Mouse (Mus musculus) myocyte (in vitro differentiated cells): ENCODE results near the gene Parp3. TPM values are rescaled to one million over a fixed set of nuclear protein-coding genes. Genes with fewer than 3 reads are reported as not detected.

Source experiments
- H3K27me3 ChIP-seq: one replicate; pipeline ENCODE4 v1.6.1; 2011; ENCODE audit not compliant: control insufficient read depth, insufficient read depth, insufficient read length
- H3K36me3 ChIP-seq: one replicate; pipeline ENCODE4 v1.6.1; 2011; ENCODE audit not compliant: control insufficient read depth, insufficient read depth
- H3K4me2 ChIP-seq: one replicate; pipeline ENCODE4 v1.6.1; 2011; ENCODE audit warnings: low read depth, control low read depth
- H3K4me3 ChIP-seq: one replicate; pipeline ENCODE4 v1.5.1; 2011; ENCODE audit warnings: mild to moderate bottlenecking, control low read depth, moderate library complexity
- H3K79me2 ChIP-seq: one replicate; pipeline ENCODE4 v1.6.1; 2011; ENCODE audit not compliant: control insufficient read depth, insufficient read depth
- H3ac ChIP-seq: one replicate; pipeline ENCODE4 v1.6.1; 2011; ENCODE audit not compliant: control insufficient read depth, insufficient read length
- CEBPB ChIP-seq: IDR thresholded peaks from 2 replicates; pipeline ENCODE4 v1.6.1; 2011; ENCODE audit warnings: mild to moderate bottlenecking, moderate library complexity; ENCODE audit not compliant: poor library complexity, insufficient read depth, severe bottlenecking
- E2F4 ChIP-seq: IDR thresholded peaks from one replicate; pipeline ENCODE4 v1.6.1; 2011; ENCODE audit warnings: mild to moderate bottlenecking, control low read depth, moderate library complexity; ENCODE audit not compliant: insufficient read depth
- MAX ChIP-seq: IDR thresholded peaks from one replicate; pipeline ENCODE4 v1.6.1; 2011; ENCODE audit warnings: low read depth, mild to moderate bottlenecking, control low read depth
- MYOD1 ChIP-seq, 3 experiments: IDR thresholded peaks; one replicate each; pipeline ENCODE4 v1.6.1; 2011; ENCODE audit warnings: control low read depth in 2 of 3, low read depth in 2 of 3, mild to moderate bottlenecking in 2 of 3, moderate library complexity in 1 of 3; ENCODE audit not compliant: insufficient read length in 2 of 3, control insufficient read depth in 1 of 3
- MYOG ChIP-seq, 3 experiments: IDR thresholded peaks; one replicate each; pipeline ENCODE4 v1.6.1; 2011; ENCODE audit warnings: control low read depth in 2 of 3, low read depth in 2 of 3, mild to moderate bottlenecking in 2 of 3; ENCODE audit not compliant: insufficient read length in 2 of 3, control insufficient read depth in 1 of 3, insufficient read depth in 1 of 3
- POLR2A ChIP-seq: IDR thresholded peaks from one replicate; pipeline ENCODE4 v1.6.1; 2011; ENCODE audit warnings: low read depth, mild to moderate bottlenecking, control low read depth, moderate library complexity; ENCODE audit not compliant: insufficient read length
- POLR2AphosphoS2 ChIP-seq: IDR thresholded peaks from one replicate; pipeline ENCODE4 v1.6.1; 2011; ENCODE audit warnings: low read depth, control low read depth; ENCODE audit not compliant: insufficient read length
- REST ChIP-seq: IDR thresholded peaks from one replicate; pipeline ENCODE4 v1.6.1; 2011; ENCODE audit warnings: mild to moderate bottlenecking, control low read depth, moderate library complexity; ENCODE audit not compliant: insufficient read depth, insufficient read length
- SRF ChIP-seq: IDR thresholded peaks from one replicate; pipeline ENCODE4 v1.6.1; 2011; ENCODE audit warnings: low read depth; ENCODE audit not compliant: control insufficient read depth, insufficient read length
- TCF12 ChIP-seq: IDR thresholded peaks from one replicate; pipeline ENCODE4 v1.6.1; 2011; ENCODE audit warnings: mild to moderate bottlenecking, control low read depth; ENCODE audit not compliant: poor library complexity, insufficient read depth, severe bottlenecking
- TCF3 ChIP-seq: IDR thresholded peaks from one replicate; pipeline ENCODE4 v1.6.1; 2011; ENCODE audit warnings: low read depth, control low read depth; ENCODE audit not compliant: insufficient read length
- USF1 ChIP-seq: IDR thresholded peaks from one replicate; pipeline ENCODE4 v1.6.1; 2011; ENCODE audit warnings: low read depth, mild to moderate bottlenecking, control low read depth, moderate library complexity
- polyA plus RNA-seq: library from polyadenylated mRNA; unstranded; fragments of >200 nt; fragmentation: generic; extraction: Trizol; gene quantifications from one replicate; pipeline ENCODE4 v1.2.1, GENCODE M21; 2012; ENCODE audit warnings: missing spikeins

Gene Parp3
- polyA plus RNA-seq, 1 experiment: 66.1 TPM

GRCm38 (mm10) chr9:106450661-106451060, 26.1 kb downstream of the Parp3 start:
- peaks cover 17% of the 10 kb centered on the region for H3K79me2 ChIP-seq
- peak overlapping the region; percentile 46 for H3K4me2 ChIP-seq
- no peaks in the 10 kb centered on the region for H3K27me3 ChIP-seq
- TF ChIP-seq MAX: no peak
- TF ChIP-seq SRF: peak; percentile 18
- TF ChIP-seq E2F4: no peak
- TF ChIP-seq MYOD1 (IDR thresholded peaks at IDR 0.05; ENCODE audit: control insufficient read depth in 1 of 3, insufficient read length in 2 of 3, low read depth in 2 of 3): no peak
- no peak for TF ChIP-seq USF1
- TF ChIP-seq TCF12: no peak
- no peaks in the 10 kb centered on the region for H3K36me3 ChIP-seq
- no peak overlapping the region for H3ac ChIP-seq
- H3K4me3 ChIP-seq: no peak overlapping the region

DNA sequence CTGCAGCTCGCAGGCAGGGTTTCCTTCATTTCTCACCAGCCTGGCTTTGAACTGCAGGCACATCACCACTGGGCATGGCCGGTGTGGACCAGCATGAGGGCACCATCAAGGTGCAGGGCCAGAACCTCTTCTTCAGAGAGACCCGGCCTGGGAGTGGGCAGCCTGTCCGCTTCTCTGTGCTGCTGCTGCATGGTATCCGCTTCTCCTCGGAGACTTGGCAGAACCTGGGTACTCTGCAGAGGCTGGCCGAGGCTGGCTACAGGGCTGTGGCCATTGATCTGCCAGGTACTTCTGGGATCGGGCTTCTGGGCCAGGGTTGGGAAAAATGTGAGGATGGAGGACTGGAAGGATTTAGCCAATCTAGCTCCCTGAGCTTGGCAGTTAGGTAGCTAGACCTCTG, 26.8 kb downstream of the Parp3 start:
- Histone ChIP-seq H3K4me2 (peak overlapping the region; percentile 46), H3ac (no peak overlapping the region), H3K4me3 (no peak overlapping the region), H3K36me3 (no peaks in the 10 kb centered on the region), H3K79me2 (peaks cover 10% of the 10 kb centered on the region), H3K27me3 (no peaks in the 10 kb centered on the region)
- no peak for TF ChIP-seq POLR2AphosphoS2
- TF ChIP-seq POLR2A: no peak
- no peak for TF ChIP-seq TCF12
- no peak for TF ChIP-seq SRF
- no peak for TF ChIP-seq CEBPB
- TF ChIP-seq TCF3: no peak
- no peak for TF ChIP-seq MYOG (IDR thresholded peaks at IDR 0.05; ENCODE audit: control insufficient read depth in 1 of 3, insufficient read depth in 1 of 3, insufficient read length in 2 of 3, low read depth in 2 of 3)
- no peak for TF ChIP-seq MAX
- no peak for TF ChIP-seq REST
- TF ChIP-seq USF1: no peak
- no peak for TF ChIP-seq MYOD1 (IDR thresholded peaks at IDR 0.05; ENCODE audit: control insufficient read depth in 1 of 3, insufficient read length in 2 of 3, low read depth in 2 of 3)
- no peak for TF ChIP-seq E2F4

DNA sequence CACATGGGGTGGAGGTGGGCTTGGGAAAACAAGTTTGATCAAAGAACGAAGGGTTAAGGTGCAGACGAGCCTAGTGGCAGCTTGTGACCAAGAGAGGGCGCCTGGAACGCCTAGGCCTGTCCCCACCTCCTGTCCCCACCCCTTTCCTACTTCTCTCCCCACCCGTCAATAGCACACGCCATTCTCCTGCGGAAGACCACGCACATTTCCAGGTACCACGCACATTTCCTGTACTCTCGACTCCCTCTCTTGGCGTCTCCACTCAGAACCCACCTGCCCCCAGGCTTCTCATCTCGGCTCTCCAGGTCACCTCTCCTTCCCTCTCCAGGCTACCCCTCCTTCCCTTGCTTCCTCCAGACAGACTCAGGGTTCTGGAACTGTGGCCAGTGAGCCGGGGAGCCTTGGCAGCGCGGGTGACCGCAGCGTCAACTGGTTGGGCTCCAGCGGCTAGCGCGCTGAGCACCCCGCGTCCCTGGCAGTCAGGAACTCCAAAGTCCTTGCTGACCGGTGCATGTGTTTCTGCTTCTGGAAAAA, 28.2 kb downstream of the Parp3 start:
- Histone ChIP-seq H3K4me3 (peak overlapping the region; percentile 40), H3K79me2 (no peaks in the 10 kb centered on the region), H3ac (no peak overlapping the region), H3K27me3 (no peaks in the 10 kb centered on the region), H3K36me3 (no peaks in the 10 kb centered on the region), H3K4me2 (peak overlapping the region; percentile 99)
- TF ChIP-seq CEBPB (no peak), POLR2A (peak; percentile 50), MYOD1 (IDR thresholded peaks at IDR 0.05; ENCODE audit: control insufficient read depth in 1 of 3, insufficient read length in 2 of 3, low read depth in 2 of 3) (peak in 2 of 3 experiments; percentile 20 to 54), POLR2AphosphoS2 (peak; percentile 66), MYOG (IDR thresholded peaks at IDR 0.05; ENCODE audit: control insufficient read depth in 1 of 3, insufficient read depth in 1 of 3, insufficient read length in 2 of 3, low read depth in 2 of 3) (peak in 2 of 3 experiments; percentile 59 to 69), TCF12 (no peak)

GRCm38 (mm10) chr9:106447951-106448350, 28.8 kb downstream of the Parp3 start:
- Histone ChIP-seq H3K4me3 (peak overlapping the region; percentile 40), H3K4me2 (peak overlapping the region; percentile 99), H3K36me3 (no peaks in the 10 kb centered on the region), H3K27me3 (no peaks in the 10 kb centered on the region), H3ac (no peak overlapping the region), H3K79me2 (no peaks in the 10 kb centered on the region)
- TF ChIP-seq CEBPB: no peak
- no peak for TF ChIP-seq TCF12
- no peak for TF ChIP-seq REST
- TF ChIP-seq MYOG (IDR thresholded peaks at IDR 0.05; ENCODE audit: control insufficient read depth in 1 of 3, insufficient read depth in 1 of 3, insufficient read length in 2 of 3, low read depth in 2 of 3): no peak
- TF ChIP-seq USF1: no peak
- no peak for TF ChIP-seq MAX
- no peak for TF ChIP-seq MYOD1 (IDR thresholded peaks at IDR 0.05; ENCODE audit: control insufficient read depth in 1 of 3, insufficient read length in 2 of 3, low read depth in 2 of 3)
- no peak for TF ChIP-seq POLR2AphosphoS2
- TF ChIP-seq SRF: no peak
- TF ChIP-seq E2F4: no peak
- TF ChIP-seq POLR2A: no peak
- no peak for TF ChIP-seq TCF3

DNA sequence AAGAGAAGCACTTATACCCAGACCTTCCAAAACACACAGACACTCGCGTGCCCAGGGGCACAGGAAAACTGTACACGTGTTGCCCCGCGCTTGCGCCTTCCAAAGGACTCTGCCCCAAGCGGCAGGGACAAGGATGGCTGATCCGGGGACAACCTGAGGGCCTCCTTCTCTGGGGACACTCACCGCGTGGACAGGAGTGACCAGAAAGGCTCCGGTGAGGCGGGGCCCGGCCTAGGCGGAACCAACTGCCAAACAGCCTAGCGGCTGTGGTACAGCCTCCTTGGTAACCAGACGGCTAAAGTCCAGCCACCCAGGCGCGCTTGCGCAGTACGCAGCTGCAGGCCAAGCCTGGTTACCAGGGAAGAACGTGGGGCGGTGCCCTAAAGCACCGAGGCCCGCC, 29.4 kb downstream of the Parp3 start, which contains the start of the genes Abhd14b and Abhd14a:
TSS of gene Abhd14b (plus strand) at position 112 of the 400 bp plus-strand sequence.
TSS of gene Abhd14a (minus strand) at position 331 of the 400 bp plus-strand sequence.
- Histone ChIP-seq H3K79me2 (no peaks in the 10 kb centered on the region), H3K36me3 (no peaks in the 10 kb centered on the region), H3ac (no peak within 1 kb of the TSS), H3K27me3 (no peaks in the 10 kb centered on the region), H3K4me3 (peak within 1 kb of the TSS; percentile 40), H3K4me2 (peak within 1 kb of the TSS; percentile 99)
- TF ChIP-seq REST (no peak), TCF3 (no peak), E2F4 (no peak), MYOG (IDR thresholded peaks at IDR 0.05; ENCODE audit: control insufficient read depth in 1 of 3, insufficient read depth in 1 of 3, insufficient read length in 2 of 3, low read depth in 2 of 3) (no peak), MYOD1 (IDR thresholded peaks at IDR 0.05; ENCODE audit: control insufficient read depth in 1 of 3, insufficient read length in 2 of 3, low read depth in 2 of 3) (peak in 1 of 3 experiments; percentile 8), USF1 (peak; percentile 33), SRF (no peak), MAX (no peak), POLR2A (peak; percentile 57), TCF12 (no peak), POLR2AphosphoS2 (peak; percentile 44), CEBPB (no peak)
